ENCODE assay signal across 7 mouse cellular contexts in genomic region chr8:123442871-123443575, GRCm38 (mm10). TPM values are rescaled to one million over a fixed set of nuclear protein-coding genes. Genes with fewer than 3 reads are reported as not detected.
A peak's percentile ranks its signal among the peaks of the same experiment; 100 is the strongest.
DNase-seq lines count a peak whose midpoint lies in the region; ATAC-seq lines count a peak whose summit lies in the region.

No protein-coding gene starts in this region.

- peak; percentile 96 for ATAC-seq in embryonic facial prominence, embryonic 11.5 days (replicated peaks; ENCODE audit: insufficient number of reproducible peaks, low FRiP score, low TSS enrichment, low read depth)
- ATAC-seq in granulocyte monocyte progenitor cell, adult 5-6 weeks (replicated peaks; ENCODE audit: poor library complexity, severe bottlenecking), result peak; percentile 86
- ATAC-seq in midbrain, embryonic 13.5 days, result peak; percentile 94

- H3K4me3 ChIP-seq in embryonic facial prominence, embryonic 11.5 days (ENCODE audit: low read depth, low read length), result peak overlapping the region; percentile 61
- H3K4me3 ChIP-seq in limb, embryonic 10.5 days, result peak overlapping the region; percentile 76
- peak overlapping the region; percentile 64 for H3K4me3 ChIP-seq in midbrain, embryonic 13.5 days (replicated peaks)

- peak overlapping the region; percentile 62 for H3K4me2 ChIP-seq in embryonic facial prominence, embryonic 11.5 days (ENCODE audit: low read depth, low read length)
- peak overlapping the region; percentile 65 for H3K4me2 ChIP-seq in midbrain, embryonic 13.5 days (replicated peaks)

- H3K27me3 ChIP-seq in embryonic facial prominence, embryonic 11.5 days (ENCODE audit: control insufficient read depth, insufficient read depth, low read length), result no peaks in the 10 kb centered on the region
- H3K27me3 ChIP-seq in limb, embryonic 10.5 days (ENCODE audit: low read depth, poor library complexity, severe bottlenecking), result no peaks in the 10 kb centered on the region
- no peaks in the 10 kb centered on the region for H3K27me3 ChIP-seq in midbrain, embryonic 13.5 days

- WGBS in embryonic facial prominence, embryonic 11.5 days, result 1% methylated on average over 41 of the region's 41 CpGs
- WGBS in limb, embryonic 10.5 days, result 1% methylated on average over 41 of the region's 41 CpGs
- WGBS in midbrain, embryonic 13.5 days, result 1% methylated on average over 41 of the region's 41 CpGs

- peak; percentile 97 for DNase-seq in adrenal gland, postnatal 14 days
- peak; percentile 91 for DNase-seq in embryonic facial prominence, embryonic 11.5 days (ENCODE audit: low spot score)
- peak; percentile 96 for DNase-seq in kidney, adult 11 months
- peak; percentile 93 for DNase-seq in limb, embryonic 10.5 days (ENCODE audit: low spot score)
- peak; percentile 90 for DNase-seq in spleen, adult 12 weeks (ENCODE audit: low spot score)

- peak overlapping the region; percentile 62; the same call in 1 of the 2 replicates for H3K27ac ChIP-seq in embryonic facial prominence, embryonic 11.5 days (replicated peaks; ENCODE audit: low read depth, low read length)
- H3K27ac ChIP-seq in limb, embryonic 10.5 days, result peak overlapping the region; percentile 96
- H3K27ac ChIP-seq in midbrain, embryonic 13.5 days, result peak overlapping the region; percentile 84

- H3K4me1 ChIP-seq in embryonic facial prominence, embryonic 11.5 days (ENCODE audit: control insufficient read depth, insufficient read depth, low read length), result no peaks in the 10 kb centered on the region
- H3K4me1 ChIP-seq in limb, embryonic 10.5 days, result peaks cover 13% of the 10 kb centered on the region
- peaks cover 10% of the 10 kb centered on the region for H3K4me1 ChIP-seq in midbrain, embryonic 13.5 days (replicated peaks)

- H3K36me3 ChIP-seq in embryonic facial prominence, embryonic 11.5 days (replicated peaks; ENCODE audit: control insufficient read depth, insufficient read depth, low read depth, low read length), result no peaks in the 10 kb centered on the region
- H3K36me3 ChIP-seq in limb, embryonic 10.5 days, result peaks cover 23% of the 10 kb centered on the region
- 0 out of 2 replicates have a peak, but pooled peaks cover 4% of the 10 kb centered on the region for H3K36me3 ChIP-seq in midbrain, embryonic 13.5 days

- peak overlapping the region; percentile 85 for H3K9ac ChIP-seq in embryonic facial prominence, embryonic 11.5 days (replicated peaks; ENCODE audit: low read length)
- H3K9ac ChIP-seq in midbrain, embryonic 13.5 days (replicated peaks), result peak overlapping the region; percentile 81

- no peaks in the 10 kb centered on the region for H3K9me3 ChIP-seq in embryonic facial prominence, embryonic 11.5 days (replicated peaks; ENCODE audit: control insufficient read depth, low read length)
- H3K9me3 ChIP-seq in limb, embryonic 10.5 days (replicated peaks), result no peaks in the 10 kb centered on the region
- H3K9me3 ChIP-seq in midbrain, embryonic 13.5 days, result no peaks in the 10 kb centered on the region

RNA-seq across cellular contexts. Expression of gene Def8, which starts 19.7 kb away (rescaled TPM):
- 26.7 and 28.5 TPM in 2 replicates for total RNA-seq in adrenal gland, postnatal 14 days (2021)
- polyA plus RNA-seq in embryonic facial prominence, embryonic 11.5 days (2014; fragmentation: Nextera tagmentation; extraction: Ambion mirVana), result 38.8 and 39.6 TPM in 2 replicates
- total RNA-seq in granulocyte monocyte progenitor cell, adult 5-6 weeks (2014; fragmentation: Nextera tagmentation), result 55.6 and 58.3 TPM in 2 replicates
- total RNA-seq in granulocyte monocyte progenitor cell, adult 5-6 weeks (2017), result 57.5 and 75.5 TPM in 2 replicates
- 43.6 and 44.1 TPM in 2 replicates for polyA plus RNA-seq in limb, embryonic 10.5 days (2016; fragmentation: Nextera tagmentation; extraction: Ambion mirVana)
- 41.7 and 42.8 TPM in 2 replicates for polyA plus RNA-seq in midbrain, embryonic 13.5 days (2015; fragmentation: Nextera tagmentation; extraction: Ambion mirVana)

RNA-seq across cellular contexts. Expression of gene Tubb3, which starts 31.8 kb away (rescaled TPM):
- 7.3 and 32.4 TPM in 2 replicates for total RNA-seq in adrenal gland, postnatal 14 days (2021)
- 199 and 248 TPM in 2 replicates for polyA plus RNA-seq in embryonic facial prominence, embryonic 11.5 days (2014; fragmentation: Nextera tagmentation; extraction: Ambion mirVana)
- not detected in 2 replicates for total RNA-seq in granulocyte monocyte progenitor cell, adult 5-6 weeks (2014; fragmentation: Nextera tagmentation)
- total RNA-seq in granulocyte monocyte progenitor cell, adult 5-6 weeks (2017), result not detected in 2 replicates
- 6.9 and 7.9 TPM in 2 replicates for polyA plus RNA-seq in limb, embryonic 10.5 days (2016; fragmentation: Nextera tagmentation; extraction: Ambion mirVana)
- polyA plus RNA-seq in midbrain, embryonic 13.5 days (2015; fragmentation: Nextera tagmentation; extraction: Ambion mirVana), result 1,993 and 2,050 TPM in 2 replicates

RNA-seq across cellular contexts. Expression of gene Afg3l1, which starts 34.7 kb away (rescaled TPM):
- total RNA-seq in adrenal gland, postnatal 14 days (2021), result 63.9 and 69.6 TPM in 2 replicates
- 32.2 and 33.2 TPM in 2 replicates for polyA plus RNA-seq in embryonic facial prominence, embryonic 11.5 days (2014; fragmentation: Nextera tagmentation; extraction: Ambion mirVana)
- 38.4 and 42.1 TPM in 2 replicates for total RNA-seq in granulocyte monocyte progenitor cell, adult 5-6 weeks (2014; fragmentation: Nextera tagmentation)
- 21.2 and 25.0 TPM in 2 replicates for total RNA-seq in granulocyte monocyte progenitor cell, adult 5-6 weeks (2017)
- 57.2 and 65.0 TPM in 2 replicates for polyA plus RNA-seq in limb, embryonic 10.5 days (2016; fragmentation: Nextera tagmentation; extraction: Ambion mirVana)
- polyA plus RNA-seq in midbrain, embryonic 13.5 days (2015; fragmentation: Nextera tagmentation; extraction: Ambion mirVana), result 59.3 and 62.1 TPM in 2 replicates

RNA-seq across cellular contexts. Expression of gene Mc1r, which starts 36.1 kb away (rescaled TPM):
- not detected in 2 replicates for total RNA-seq in adrenal gland, postnatal 14 days (2021)
- polyA plus RNA-seq in embryonic facial prominence, embryonic 11.5 days (2014; fragmentation: Nextera tagmentation; extraction: Ambion mirVana), result not detected in 2 replicates
- total RNA-seq in granulocyte monocyte progenitor cell, adult 5-6 weeks (2014; fragmentation: Nextera tagmentation), result 0.28 TPM in 1 of 2 replicates, not detected in the other
- total RNA-seq in granulocyte monocyte progenitor cell, adult 5-6 weeks (2017), result 0.05 TPM in 1 of 2 replicates, not detected in the other
- polyA plus RNA-seq in limb, embryonic 10.5 days (2016; fragmentation: Nextera tagmentation; extraction: Ambion mirVana), result not detected in 2 replicates
- polyA plus RNA-seq in midbrain, embryonic 13.5 days (2015; fragmentation: Nextera tagmentation; extraction: Ambion mirVana), result 0.17 and 0.31 TPM in 2 replicates

Comparison
In these comparisons a context has a peak if more than half of its experiments do, and no peak if none do; other contexts are left out.
1. Peak in every context shown above with its lines: DNase-seq, ATAC-seq, H3K4me3 ChIP-seq and H3K27ac ChIP-seq.
2. RNA of gene Tubb3, which starts 31.8 kb away (polyA plus RNA-seq): 1,993 to 2,050 TPM in midbrain, embryonic 13.5 days and 199 to 248 TPM in embryonic facial prominence, embryonic 11.5 days; 6.9 to 7.9 TPM in limb, embryonic 10.5 days; every median in the first group is over 10 times any median in the second.